Mouse (Mus musculus) neural tube, embryonic 10.5 days (tissue): ENCODE results near the gene Fndc3a.

Experiments
- DNase-seq: peaks from one replicate; pipeline ENCODE4 v3.0.0-alpha.2; 2017; ENCODE audit warnings: low spot score; ENCODE audit errors: extremely low spot score

Gene Fndc3a

DNA sequence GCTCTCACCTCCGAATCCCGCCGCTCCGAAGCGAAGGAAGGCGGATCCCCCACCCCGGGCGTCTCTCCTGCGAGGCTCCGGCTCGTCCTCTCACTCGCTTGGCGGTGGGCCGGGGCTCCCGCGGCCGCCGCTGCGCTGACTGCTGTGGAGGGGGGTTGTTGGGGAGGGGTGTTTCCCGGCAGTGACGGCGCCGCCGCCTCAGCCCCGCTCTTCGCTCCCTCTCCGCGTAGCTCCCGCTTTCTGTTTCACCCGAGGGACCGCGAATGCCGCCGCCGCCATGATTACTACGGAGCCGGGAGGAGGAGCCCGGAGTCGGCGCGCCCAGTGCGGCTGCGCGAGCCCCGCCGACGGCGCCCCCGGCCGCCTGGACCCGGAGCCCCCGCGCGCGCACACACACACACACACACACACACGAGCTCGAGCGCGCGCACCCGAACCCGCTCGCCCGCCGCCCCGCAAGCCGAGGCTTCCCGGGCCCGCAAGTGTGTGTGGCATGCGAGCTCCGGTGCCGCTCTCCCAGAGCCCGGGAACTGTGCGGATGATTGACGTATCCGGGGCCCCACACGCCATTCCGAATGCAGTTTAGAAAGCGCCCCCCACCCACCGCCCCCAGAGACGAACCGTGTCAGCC, at the start of gene Fndc3a:
Gene Fndc3a (minus strand): TSS at position 294 of the 631 bp plus-strand sequence.
- peak; percentile 87 for DNase-seq

DNA sequence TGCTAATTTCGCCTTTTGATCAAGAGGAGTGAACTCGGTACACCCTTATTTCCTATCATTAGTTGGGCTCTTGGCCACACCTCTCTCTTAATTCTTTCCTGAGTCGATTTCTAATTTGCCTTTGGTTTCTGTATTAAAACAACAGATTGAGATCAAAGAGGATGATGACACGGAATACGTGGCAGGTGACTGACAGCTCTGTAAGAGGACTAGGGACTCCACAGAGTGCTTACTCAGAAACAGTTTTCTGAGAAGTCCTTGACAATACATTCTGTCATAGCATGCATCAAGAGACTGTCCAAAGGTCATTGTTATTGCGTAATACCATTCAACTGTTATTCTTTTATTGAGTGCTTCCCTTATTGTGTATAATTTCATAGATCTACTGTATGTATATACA, 43.1 kb upstream of the Fndc3a start:
- no peak for DNase-seq

- no peak for DNase-seq
These were observed 40.8 kb upstream of the Fndc3a start for GRCm38 (mm10) chr14:72750426-72751182.

DNA sequence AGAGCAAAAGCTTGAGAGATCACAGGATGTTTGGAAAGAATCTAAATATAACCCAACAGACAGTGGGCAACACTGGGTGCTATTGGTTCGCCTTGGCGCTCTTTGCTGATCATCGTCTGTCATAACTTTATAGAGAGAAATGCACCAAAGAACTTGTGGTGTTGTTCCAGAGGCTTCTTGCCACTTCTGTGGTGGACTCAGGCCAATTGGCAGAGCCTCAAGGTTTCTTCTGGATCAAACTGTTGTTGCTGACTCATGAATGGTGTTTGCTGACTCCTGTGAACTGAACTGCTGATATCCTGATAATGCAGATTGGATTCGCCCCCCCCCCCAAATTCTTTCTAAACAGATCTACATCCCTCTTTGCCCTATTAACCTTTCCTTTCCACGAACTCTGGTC, 38.5 kb upstream of the Fndc3a start:
- DNase-seq = no peak

DNA sequence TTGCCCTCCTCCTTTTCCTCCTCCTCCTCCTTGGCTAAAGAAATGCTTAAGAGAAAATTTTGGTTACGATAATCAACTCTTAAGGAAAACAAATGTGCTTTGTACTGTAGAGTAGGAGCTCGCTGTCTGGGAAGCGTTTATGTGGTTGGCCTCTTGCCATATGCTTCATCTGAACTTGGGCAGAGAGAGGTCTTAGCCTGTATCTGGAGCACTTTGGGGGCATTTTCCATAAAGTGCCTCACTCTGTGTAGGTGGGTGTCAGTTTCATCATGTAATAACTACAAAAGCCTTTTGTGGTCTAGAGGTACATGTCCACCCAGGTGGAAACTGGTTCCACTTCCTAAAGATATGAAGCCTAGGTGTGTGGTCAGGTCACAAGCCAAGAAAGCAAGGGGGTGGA, 31.9 kb upstream of the Fndc3a start:
- DNase-seq = no peak

- DNase-seq = no peak
These were observed 30.5 kb upstream of the Fndc3a start for GRCm38 (mm10) chr14:72740336-72740735.

GRCm38 (mm10) chr14:72739484-72740208, 29.8 kb upstream of the Fndc3a start:
- no peak for DNase-seq

- no peak for DNase-seq
These were observed 29.0 kb upstream of the Fndc3a start for GRCm38 (mm10) chr14:72738776-72739175.

DNA sequence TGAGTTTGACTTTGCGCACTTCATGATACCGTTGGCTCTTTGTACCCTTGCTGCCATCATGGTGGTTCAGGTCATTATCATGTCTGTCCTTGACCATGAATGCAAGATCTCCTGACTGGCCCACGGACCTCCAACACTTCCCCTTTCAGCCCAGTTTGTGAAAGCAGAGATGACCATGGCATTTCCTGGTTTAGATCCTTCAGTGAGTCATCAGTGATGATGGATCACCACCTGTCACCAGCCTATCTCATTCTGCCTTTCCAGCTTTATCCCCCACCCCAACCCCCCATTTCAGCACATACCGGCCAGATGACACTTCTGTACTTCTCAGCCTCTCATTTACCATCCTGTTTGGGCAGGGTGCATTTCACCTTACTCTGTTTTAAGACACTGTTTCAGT, 28.4 kb upstream of the Fndc3a start:
- no peak for DNase-seq

DNA sequence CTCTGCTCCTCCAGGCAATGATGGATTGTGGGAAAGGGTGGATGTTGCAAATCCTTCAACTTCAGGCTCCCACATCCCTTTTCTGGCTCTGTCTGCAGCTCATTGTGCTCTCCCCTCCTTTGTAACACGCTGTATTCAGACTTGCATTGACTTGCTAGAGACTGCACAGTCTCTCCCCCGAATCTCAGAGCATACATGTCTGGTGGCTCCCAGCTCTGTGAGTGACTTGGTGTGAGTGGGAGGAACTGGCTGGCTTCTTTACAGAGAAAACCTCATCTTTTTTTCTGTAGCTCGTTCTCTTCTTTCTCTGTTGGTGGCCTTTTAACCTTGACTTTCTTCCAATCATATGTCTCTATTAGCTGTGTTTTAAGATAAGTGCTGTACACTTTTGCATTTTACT, 16.1 kb upstream of the Fndc3a start:
- no peak for DNase-seq

DNA sequence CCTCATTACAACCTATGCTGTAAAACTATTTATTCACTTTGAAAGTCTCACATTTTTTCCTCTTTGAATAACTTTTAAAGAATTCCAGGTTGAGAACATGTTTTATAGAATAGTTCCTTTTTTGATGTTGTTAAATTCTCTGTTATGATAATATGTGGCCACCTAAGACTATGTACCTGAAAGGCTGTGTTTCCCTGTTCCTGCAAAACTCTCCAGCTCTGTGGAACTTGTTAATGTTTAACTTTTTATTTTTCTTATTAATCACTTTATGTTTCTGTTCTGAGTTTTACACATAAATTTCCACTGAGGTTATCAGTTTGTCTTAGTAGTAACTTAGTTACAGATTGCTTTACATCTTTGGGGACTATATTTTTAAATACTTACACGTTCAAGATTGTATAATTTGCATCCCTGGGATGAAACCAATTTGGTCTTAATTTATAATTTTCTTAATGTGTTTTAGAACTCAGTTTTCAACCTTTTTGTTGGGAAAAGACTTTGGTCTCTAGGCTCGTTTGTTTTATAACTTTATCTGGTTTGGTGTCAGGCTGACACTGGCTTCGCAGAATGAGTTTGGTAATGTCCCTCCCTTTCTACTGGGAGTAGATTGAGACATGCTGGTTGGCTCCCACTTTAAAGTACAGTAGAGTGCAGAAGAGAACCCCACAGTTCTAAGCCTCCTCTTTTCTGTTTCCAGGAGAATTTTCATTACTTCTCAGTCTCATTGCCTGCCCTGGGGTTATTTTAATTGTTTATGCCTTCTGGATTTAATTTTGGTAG, 12.7 kb upstream of the Fndc3a start:
- no peak for DNase-seq

- DNase-seq = no peak
These were observed 6.4 kb upstream of the Fndc3a start for GRCm38 (mm10) chr14:72716175-72716574.

- DNase-seq = no peak
These were observed 1.3 kb upstream of the Fndc3a start for GRCm38 (mm10) chr14:72711130-72711529.

- DNase-seq = peak; percentile 68
These were observed 681 bp upstream of the Fndc3a start for GRCm38 (mm10) chr14:72710341-72711027.

GRCm38 (mm10) chr14:72709091-72709709, 603 bp downstream of the Fndc3a start:
- peak; percentile 57 for DNase-seq

DNA sequence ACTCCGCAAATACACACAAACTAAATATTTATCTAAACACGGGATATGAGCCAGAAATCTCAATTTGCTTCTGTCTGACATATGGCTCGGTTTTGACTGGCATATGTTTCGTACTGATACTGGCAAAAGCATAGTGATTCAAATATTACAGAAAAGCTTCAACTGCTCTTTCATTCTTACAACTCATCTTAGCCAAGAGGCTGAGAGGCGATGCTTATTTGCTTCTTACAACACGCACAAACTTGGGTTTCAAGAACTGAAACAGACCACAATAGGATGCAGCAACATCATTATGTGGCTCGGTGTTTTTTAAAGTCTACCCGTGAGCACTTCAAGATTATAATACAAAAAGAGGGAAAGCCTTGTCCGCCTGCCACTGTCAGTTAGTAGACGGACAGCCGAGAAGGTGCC, 1.2 kb downstream of the Fndc3a start:
- DNase-seq = no peak

DNA sequence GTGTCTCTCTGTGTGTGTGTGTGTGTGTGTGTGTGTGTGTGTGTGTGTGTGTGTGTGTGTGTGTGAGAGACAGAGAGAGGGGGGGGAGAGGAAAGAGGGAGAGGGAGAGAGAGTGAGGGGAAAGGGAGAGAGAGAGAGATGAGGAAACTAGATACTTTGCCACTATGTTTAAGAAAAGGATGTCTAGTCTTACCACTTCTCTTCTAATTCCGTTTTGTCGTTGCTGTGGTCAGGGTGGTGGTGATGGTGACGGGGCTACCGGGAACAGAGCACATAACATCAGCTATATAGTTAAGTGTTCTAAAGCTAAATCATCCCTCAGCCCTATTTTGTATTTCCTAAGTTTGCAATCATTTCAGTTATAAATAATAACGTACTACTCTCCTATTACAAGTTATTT, 9.7 kb downstream of the Fndc3a start:
- no peak for DNase-seq

DNA sequence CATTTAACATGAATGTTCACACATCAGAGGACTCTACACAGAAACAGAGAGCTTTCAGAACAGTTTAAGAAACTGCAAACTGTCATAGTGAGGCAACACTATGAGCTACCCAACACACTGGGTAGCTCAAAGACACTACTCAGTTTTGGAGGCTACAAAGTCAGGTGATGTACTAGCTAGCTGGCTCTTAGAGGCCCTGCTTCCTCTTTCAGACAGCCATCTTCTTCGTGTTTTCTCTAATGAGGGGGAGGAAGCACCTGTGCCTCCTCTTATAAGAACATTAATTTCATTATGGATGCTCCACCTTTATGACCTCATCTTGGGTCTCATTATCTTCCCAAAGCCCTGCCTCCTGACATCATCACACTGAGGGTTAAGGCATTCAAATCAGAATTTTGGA, 18.4 kb downstream of the Fndc3a start:
- no peak for DNase-seq

GRCm38 (mm10) chr14:72689525-72689924, 20.3 kb downstream of the Fndc3a start:
- no peak for DNase-seq

DNA sequence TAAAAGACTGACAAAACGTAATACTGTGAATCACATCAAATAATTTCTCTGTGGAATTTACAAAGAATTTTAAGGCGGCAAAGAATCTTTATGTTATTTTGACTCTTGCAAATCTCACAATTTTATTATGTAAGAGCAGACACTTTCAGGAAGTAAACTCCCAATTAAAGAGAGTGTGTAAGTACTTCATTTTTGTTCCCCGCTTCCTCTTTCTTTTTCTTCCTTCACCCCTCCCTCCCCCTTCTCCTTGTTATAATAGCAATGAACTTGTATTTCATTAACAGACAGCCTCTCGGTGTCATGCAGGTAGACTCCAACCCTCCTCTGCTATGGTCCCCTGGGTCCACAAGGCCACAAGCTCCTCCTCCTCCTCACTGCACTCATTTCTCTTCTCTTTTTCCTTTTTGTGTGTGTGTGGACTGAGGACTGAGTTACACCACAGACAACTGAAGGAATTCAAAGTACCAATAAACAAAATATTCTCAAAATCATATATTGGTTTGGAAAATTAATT, 24.9 kb downstream of the Fndc3a start:
- no peak for DNase-seq
